Mouse (Mus musculus): ENCODE results near the gene Rsph14. TPM values are rescaled to one million over a fixed set of nuclear protein-coding genes. Genes with fewer than 3 reads are reported as not detected.
A peak's percentile ranks its signal among the peaks of the same experiment; 100 is the strongest.

Gene Rsph14
- polyA plus RNA-seq, 1 experiment from 2014 or later, result 0.27 TPM

GRCm38 (mm10) chr10:75015465-75015864 lies 16.9 kb downstream of the Rsph14 start:
- no peak overlapping the region for H3K9ac ChIP-seq (replicated peaks; ENCODE audit: low read depth, low read length)
- 78% methylated on average over 14 of the region's 14 CpGs for WGBS
- H3K4me2 ChIP-seq (ENCODE audit: low read length), result no peak overlapping the region
- no peaks in the 10 kb centered on the region for H3K36me3 ChIP-seq (ENCODE audit: control insufficient read depth, insufficient read depth)
- no peaks in the 10 kb centered on the region for H3K27me3 ChIP-seq (replicated peaks; ENCODE audit: control insufficient read depth, insufficient read depth, low read length)
- no peak overlapping the region for H3K27ac ChIP-seq (ENCODE audit: low read length)
- peaks cover 3% of the 10 kb centered on the region for H3K4me1 ChIP-seq (replicated peaks; ENCODE audit: control insufficient read depth, insufficient read depth, low read length)
- no peak for ATAC-seq
- H3K9me3 ChIP-seq (ENCODE audit: control insufficient read depth, low read length), result no peaks in the 10 kb centered on the region
- H3K4me3 ChIP-seq (replicated peaks; ENCODE audit: low read length), result no peak overlapping the region

GRCm38 (mm10) chr10:75010704-75011103 lies 21.7 kb downstream of the Rsph14 start:
- Histone ChIP-seq H3K9me3 (ENCODE audit: control insufficient read depth, low read length) (no peaks in the 10 kb centered on the region), H3K4me2 (ENCODE audit: low read length) (no peak overlapping the region), H3K36me3 (ENCODE audit: control insufficient read depth, insufficient read depth) (no peaks in the 10 kb centered on the region), H3K9ac (replicated peaks; ENCODE audit: low read depth, low read length) (no peak overlapping the region), H3K27me3 (replicated peaks; ENCODE audit: control insufficient read depth, insufficient read depth, low read length) (no peaks in the 10 kb centered on the region), H3K27ac (ENCODE audit: low read length) (no peak overlapping the region), H3K4me1 (replicated peaks; ENCODE audit: control insufficient read depth, insufficient read depth, low read length) (peaks cover 13% of the 10 kb centered on the region), H3K4me3 (replicated peaks; ENCODE audit: low read length) (no peak overlapping the region)
- 78% methylated on average over 15 of the region's 15 CpGs for WGBS
- ATAC-seq, result no peak

DNA sequence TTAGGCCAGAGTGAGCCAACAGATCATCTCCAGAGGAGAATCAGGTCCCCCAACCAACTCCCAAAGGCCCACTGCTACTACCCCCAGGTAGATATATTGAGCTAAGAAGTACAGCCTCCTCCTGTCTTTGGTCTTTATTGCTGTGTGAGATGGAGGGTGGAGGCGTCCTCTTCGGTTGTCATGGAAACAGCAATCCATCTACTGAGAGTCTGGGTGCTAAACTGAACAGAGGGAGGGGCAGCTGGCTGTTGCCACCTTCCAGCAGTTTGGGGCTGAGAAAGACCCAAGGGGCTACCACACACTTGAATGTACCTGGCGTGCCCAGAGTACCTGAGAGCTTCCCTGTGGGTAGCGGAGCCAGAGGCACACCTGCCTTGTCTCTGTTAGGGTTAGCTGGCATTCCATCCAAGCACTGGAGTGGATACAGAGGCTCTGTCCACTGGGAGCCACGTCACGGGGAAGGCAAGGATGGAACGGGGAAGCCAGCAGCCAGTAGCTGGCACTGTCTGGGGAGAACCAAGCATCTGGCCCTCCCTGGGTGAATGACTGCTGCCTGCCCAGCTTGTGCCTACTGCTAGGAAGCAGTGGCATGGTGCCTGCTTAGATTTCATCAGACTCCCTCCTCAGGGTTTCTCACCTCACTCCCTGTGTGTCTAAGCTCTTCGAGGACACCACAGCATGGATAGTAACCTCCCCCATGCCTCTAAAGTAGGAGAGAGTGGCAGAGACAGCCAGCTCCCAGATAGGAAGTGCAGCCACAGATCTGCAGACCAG lies 25.3 kb downstream of the Rsph14 start:
- Histone ChIP-seq H3K9ac (replicated peaks; ENCODE audit: low read depth, low read length) (no peak overlapping the region), H3K4me3 (replicated peaks; ENCODE audit: low read length) (no peak overlapping the region), H3K9me3 (ENCODE audit: control insufficient read depth, low read length) (no peaks in the 10 kb centered on the region), H3K36me3 (ENCODE audit: control insufficient read depth, insufficient read depth) (no peaks in the 10 kb centered on the region), H3K27ac (ENCODE audit: low read length) (no peak overlapping the region), H3K27me3 (replicated peaks; ENCODE audit: control insufficient read depth, insufficient read depth, low read length) (no peaks in the 10 kb centered on the region), H3K4me1 (replicated peaks; ENCODE audit: control insufficient read depth, insufficient read depth, low read length) (peaks cover 13% of the 10 kb centered on the region), H3K4me2 (ENCODE audit: low read length) (no peak overlapping the region)
- WGBS, result 62% methylated on average over 8 of the region's 8 CpGs
- peak; percentile 58 for ATAC-seq

DNA sequence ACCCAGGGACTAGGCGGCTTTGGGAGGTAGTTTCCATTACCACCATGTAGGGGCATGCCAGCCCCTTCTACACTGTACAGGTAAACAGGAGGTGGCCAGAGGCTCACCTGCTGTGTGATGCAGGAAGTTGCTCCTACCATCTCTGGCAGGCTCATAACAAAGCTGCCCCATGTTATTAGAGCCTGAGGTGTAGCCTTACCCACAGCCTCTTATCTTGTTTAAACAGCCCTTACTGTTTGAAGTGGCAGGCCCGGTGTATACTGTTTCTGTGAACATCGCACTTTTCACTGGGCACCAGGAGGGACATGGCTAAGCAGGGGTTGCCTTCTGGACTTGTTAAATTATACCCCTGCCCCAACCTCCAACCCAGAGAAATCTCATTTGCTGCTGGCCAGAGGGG lies 28.3 kb downstream of the Rsph14 start:
- peaks cover 10% of the 10 kb centered on the region; the same call in 1 of the 2 replicates for H3K4me1 ChIP-seq (replicated peaks; ENCODE audit: control insufficient read depth, insufficient read depth, low read length)
- ATAC-seq, result no peak
- H3K9me3 ChIP-seq (ENCODE audit: control insufficient read depth, low read length), result no peaks in the 10 kb centered on the region
- WGBS, result 93% methylated on average over 3 of the region's 3 CpGs
- no peaks in the 10 kb centered on the region for H3K36me3 ChIP-seq (ENCODE audit: control insufficient read depth, insufficient read depth)
- no peak overlapping the region for H3K4me3 ChIP-seq (replicated peaks; ENCODE audit: low read length)
- no peak overlapping the region for H3K4me2 ChIP-seq (ENCODE audit: low read length)
- no peaks in the 10 kb centered on the region for H3K27me3 ChIP-seq (replicated peaks; ENCODE audit: control insufficient read depth, insufficient read depth, low read length)
- H3K9ac ChIP-seq (replicated peaks; ENCODE audit: low read depth, low read length), result no peak overlapping the region
- no peak overlapping the region for H3K27ac ChIP-seq (ENCODE audit: low read length)

DNA sequence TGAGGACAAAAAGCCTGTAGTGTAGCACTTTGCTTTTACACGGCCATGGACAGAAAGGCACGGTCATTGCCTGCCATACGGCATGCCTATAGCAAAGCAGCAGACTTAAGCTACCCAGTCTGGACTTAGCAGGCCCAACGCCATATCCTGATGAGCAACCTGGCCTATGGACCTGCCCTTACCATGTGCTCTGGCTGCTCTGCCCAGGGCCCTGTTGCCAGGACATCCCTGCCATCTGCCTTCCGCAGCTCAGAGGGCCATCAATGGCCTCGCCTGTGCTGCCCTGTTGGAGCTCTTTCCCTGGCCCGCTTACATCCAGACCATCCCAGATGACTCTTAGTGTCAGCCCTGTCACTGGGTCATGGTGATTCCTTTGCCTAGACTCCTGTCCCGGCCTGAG lies 31.0 kb downstream of the Rsph14 start:
- no peak overlapping the region for H3K27ac ChIP-seq (ENCODE audit: low read length)
- 0 out of 2 replicates have a peak, but pooled peaks cover under 1% of the 10 kb centered on the region for H3K4me1 ChIP-seq (replicated peaks; ENCODE audit: control insufficient read depth, insufficient read depth, low read length)
- H3K9me3 ChIP-seq (ENCODE audit: control insufficient read depth, low read length), result no peaks in the 10 kb centered on the region
- no peak for ATAC-seq
- H3K36me3 ChIP-seq (ENCODE audit: control insufficient read depth, insufficient read depth), result no peaks in the 10 kb centered on the region
- H3K27me3 ChIP-seq (replicated peaks; ENCODE audit: control insufficient read depth, insufficient read depth, low read length), result no peaks in the 10 kb centered on the region
- no peak overlapping the region for H3K4me2 ChIP-seq (ENCODE audit: low read length)
- no peak overlapping the region for H3K9ac ChIP-seq (replicated peaks; ENCODE audit: low read depth, low read length)
- no peak overlapping the region for H3K4me3 ChIP-seq (replicated peaks; ENCODE audit: low read length)
- WGBS, result 92% methylated on average over 8 of the region's 8 CpGs

DNA sequence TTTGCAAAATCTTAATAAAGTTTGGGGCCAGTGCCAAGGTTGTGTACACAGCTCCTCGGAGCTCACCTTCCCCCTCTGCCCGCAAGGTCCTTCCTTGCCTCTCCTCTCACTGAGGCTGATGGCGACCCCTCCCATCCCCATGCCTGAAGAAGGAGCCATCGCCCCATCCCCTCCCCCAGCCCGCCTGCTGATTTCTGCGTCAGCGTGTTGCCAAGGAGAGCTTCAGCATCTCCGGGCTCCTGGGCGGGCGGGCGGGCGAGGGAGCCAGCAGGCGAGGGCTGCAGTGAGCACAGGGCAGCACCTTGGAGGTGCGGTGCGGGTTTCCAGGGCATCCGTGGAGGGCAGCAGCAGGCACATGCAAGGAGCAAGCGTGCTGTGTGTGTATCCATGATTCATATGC lies 37.0 kb downstream of the Rsph14 start:
- Histone ChIP-seq H3K4me2 (ENCODE audit: low read length) (peak overlapping the region; percentile 50), H3K27me3 (replicated peaks; ENCODE audit: control insufficient read depth, insufficient read depth, low read length) (no peaks in the 10 kb centered on the region), H3K27ac (ENCODE audit: low read length) (no peak overlapping the region), H3K9me3 (ENCODE audit: control insufficient read depth, low read length) (no peaks in the 10 kb centered on the region; the same call in 1 of the 2 replicates), H3K36me3 (ENCODE audit: control insufficient read depth, insufficient read depth) (peaks cover 10% of the 10 kb centered on the region), H3K4me1 (replicated peaks; ENCODE audit: control insufficient read depth, insufficient read depth, low read length) (peaks cover 14% of the 10 kb centered on the region), H3K9ac (replicated peaks; ENCODE audit: low read depth, low read length) (no peak overlapping the region), H3K4me3 (replicated peaks; ENCODE audit: low read length) (no peak overlapping the region)
- peak; percentile 55 for ATAC-seq
- 2% methylated on average over 17 of the region's 17 CpGs for WGBS

DNA sequence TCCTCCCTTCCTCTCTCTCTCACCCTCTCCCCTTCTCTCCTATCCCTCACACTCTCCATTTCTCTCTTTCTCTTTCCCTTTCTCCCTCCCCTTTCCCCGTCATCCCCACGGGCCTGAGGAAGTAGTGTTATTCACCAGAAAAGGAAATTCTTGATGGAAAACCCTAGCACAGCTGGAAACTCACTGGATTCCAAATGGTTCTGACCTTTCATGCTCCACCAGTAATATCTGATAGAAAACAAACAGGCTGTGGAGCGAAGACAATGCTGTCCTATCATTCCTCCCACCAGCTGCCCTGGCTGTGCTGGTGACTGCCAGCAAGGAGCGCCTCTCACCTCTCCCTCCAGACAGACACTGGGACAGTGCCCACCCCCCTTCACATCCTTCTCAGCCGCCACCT lies 37.5 kb downstream of the Rsph14 start:
- WGBS, result 18% methylated on average over 5 of the region's 5 CpGs
- Histone ChIP-seq H3K4me3 (replicated peaks; ENCODE audit: low read length) (no peak overlapping the region), H3K27me3 (replicated peaks; ENCODE audit: control insufficient read depth, insufficient read depth, low read length) (no peaks in the 10 kb centered on the region), H3K27ac (ENCODE audit: low read length) (no peak overlapping the region), H3K36me3 (ENCODE audit: control insufficient read depth, insufficient read depth) (peaks cover 10% of the 10 kb centered on the region), H3K4me1 (replicated peaks; ENCODE audit: control insufficient read depth, insufficient read depth, low read length) (peaks cover 14% of the 10 kb centered on the region), H3K9ac (replicated peaks; ENCODE audit: low read depth, low read length) (no peak overlapping the region), H3K4me2 (ENCODE audit: low read length) (no peak overlapping the region), H3K9me3 (ENCODE audit: control insufficient read depth, low read length) (no peaks in the 10 kb centered on the region; the same call in 1 of the 2 replicates)
- peak; percentile 10; the same call in 1 of the 2 replicates for ATAC-seq

DNA sequence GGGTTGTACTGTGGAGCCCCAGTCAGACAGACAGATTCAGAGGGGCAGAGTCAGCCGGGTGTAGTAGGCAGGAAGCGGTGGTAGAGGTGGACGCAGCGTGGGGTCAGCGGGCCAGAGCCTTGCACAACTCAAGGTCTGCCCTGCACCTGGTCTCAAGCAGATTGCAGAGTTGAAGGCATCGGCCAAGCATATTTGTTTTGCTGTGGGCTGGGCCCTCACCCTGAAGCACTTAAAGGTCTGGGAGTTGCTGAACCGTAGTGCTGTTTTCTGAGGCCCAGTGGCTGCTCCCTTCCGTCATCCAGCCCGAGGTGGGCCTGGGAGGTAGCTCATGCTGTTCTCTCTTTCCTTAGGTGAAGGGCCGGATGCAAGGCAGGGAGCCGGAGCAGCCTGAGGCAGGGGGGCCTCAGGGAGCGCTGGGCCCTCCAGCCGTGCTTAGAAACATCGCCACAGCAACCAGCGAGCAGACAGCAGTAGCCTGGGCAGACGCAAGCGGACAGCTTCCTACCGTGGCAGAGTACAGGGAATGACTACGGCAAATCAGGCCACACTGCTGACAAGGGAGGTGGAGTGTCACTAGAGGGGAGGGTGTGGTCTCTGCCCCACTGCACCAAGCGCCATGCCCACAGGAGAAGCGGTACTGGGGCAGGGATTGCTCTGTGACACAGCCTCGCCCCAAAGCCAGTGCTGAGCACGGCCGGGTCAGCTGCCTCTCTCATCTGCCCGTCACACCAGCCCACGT lies 41.6 kb downstream of the Rsph14 start:
- no peak; the same call in 1 of the 2 replicates for ATAC-seq
- Histone ChIP-seq H3K9ac (replicated peaks; ENCODE audit: low read depth, low read length) (no peak overlapping the region), H3K27me3 (replicated peaks; ENCODE audit: control insufficient read depth, insufficient read depth, low read length) (no peaks in the 10 kb centered on the region), H3K27ac (ENCODE audit: low read length) (no peak overlapping the region), H3K9me3 (ENCODE audit: control insufficient read depth, low read length) (no peaks in the 10 kb centered on the region; the same call in 1 of the 2 replicates), H3K4me1 (replicated peaks; ENCODE audit: control insufficient read depth, insufficient read depth, low read length) (peaks cover 15% of the 10 kb centered on the region), H3K4me3 (replicated peaks; ENCODE audit: low read length) (no peak overlapping the region), H3K36me3 (ENCODE audit: control insufficient read depth, insufficient read depth) (peaks cover 10% of the 10 kb centered on the region), H3K4me2 (ENCODE audit: low read length) (no peak overlapping the region)
- 58% methylated on average over 26 of the region's 26 CpGs for WGBS

DNA sequence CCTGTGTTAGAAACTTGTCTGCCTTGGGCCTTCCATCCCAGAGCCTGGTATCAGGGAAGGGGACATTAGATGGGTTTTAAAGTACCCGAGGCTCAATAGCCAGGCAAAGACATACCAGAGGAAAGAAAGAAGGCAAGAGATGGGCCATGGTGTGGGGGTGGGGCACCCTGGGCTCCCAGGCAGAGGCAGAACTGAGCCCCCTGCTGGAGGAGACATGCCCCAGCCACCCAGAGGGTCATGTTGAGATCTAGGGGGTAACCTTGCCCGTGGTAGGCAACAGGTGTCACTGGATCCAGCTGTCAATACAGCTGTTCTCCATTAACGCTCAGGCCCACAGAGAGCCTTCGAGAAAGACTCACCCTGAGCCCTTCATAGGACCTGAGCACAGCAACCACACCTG lies 42.6 kb downstream of the Rsph14 start:
- Histone ChIP-seq H3K4me1 (replicated peaks; ENCODE audit: control insufficient read depth, insufficient read depth, low read length) (peaks cover 6% of the 10 kb centered on the region; the same call in 1 of the 2 replicates), H3K4me2 (ENCODE audit: low read length) (no peak overlapping the region), H3K9me3 (ENCODE audit: control insufficient read depth, low read length) (no peaks in the 10 kb centered on the region; the same call in 1 of the 2 replicates), H3K27ac (ENCODE audit: low read length) (no peak overlapping the region), H3K36me3 (ENCODE audit: control insufficient read depth, insufficient read depth) (peaks cover 10% of the 10 kb centered on the region), H3K27me3 (replicated peaks; ENCODE audit: control insufficient read depth, insufficient read depth, low read length) (no peaks in the 10 kb centered on the region), H3K4me3 (replicated peaks; ENCODE audit: low read length) (no peak overlapping the region), H3K9ac (replicated peaks; ENCODE audit: low read depth, low read length) (no peak overlapping the region)
- WGBS, result 85% methylated on average over 4 of the region's 4 CpGs
- ATAC-seq, result no peak
